Mouse (Mus musculus): ENCODE results near the gene Olfr77.

Gene Olfr77

DNA sequence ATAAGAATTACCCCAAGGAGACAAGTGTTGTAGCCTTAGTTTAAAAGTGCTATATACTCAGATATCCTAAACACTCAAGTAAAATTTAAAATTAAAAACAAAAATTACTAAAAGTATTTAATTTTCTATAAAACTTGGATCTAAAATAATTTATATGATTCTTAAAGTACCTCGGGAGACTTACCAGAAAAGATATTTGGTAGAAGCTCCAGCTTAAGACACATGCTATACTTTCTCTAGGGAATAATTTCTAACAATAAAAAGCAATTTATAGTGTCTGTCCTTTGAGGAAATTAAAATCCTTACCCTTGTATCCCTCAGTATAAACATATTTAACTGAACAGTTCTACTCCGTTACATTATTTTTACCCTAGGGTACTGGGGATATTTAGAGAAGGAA, at the start of gene Olfr77:
Gene Olfr77, plus strand, starts transcription at position 301 of the 400 bp plus-strand sequence.
- no peak for DNase-seq (ENCODE audit: low spot score)

GRCm38 (mm10) chr9:19887904-19888303, 28.8 kb upstream of the Olfr77 start, which contains the start of gene Olfr862:
Gene Olfr862, minus strand, starts transcription at chr9:19888004.
- no peak for DNase-seq (ENCODE audit: low spot score)

DNA sequence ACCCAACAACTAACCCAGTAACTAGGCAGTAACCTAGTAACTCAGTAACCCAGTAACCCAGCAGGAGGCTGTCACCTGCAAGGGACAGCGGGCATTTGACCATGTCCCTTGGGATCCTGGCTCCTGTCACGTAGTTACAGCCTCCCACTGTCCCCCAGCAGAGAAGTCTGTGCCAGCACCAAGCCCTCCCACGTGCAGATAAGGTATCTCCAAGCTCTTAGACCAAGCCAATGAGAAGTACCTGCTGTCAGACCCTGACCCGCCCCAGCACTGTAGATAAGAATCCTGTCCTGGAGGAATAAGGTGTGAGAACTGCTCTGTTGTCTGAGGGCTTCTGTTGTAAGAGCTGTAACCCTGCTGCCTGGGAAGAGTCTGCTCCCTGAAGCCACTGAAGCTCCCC, 5.5 kb upstream of the Olfr77 start:
- no peak for DNase-seq (ENCODE audit: low spot score)

Measured in embryo, embryonic 10.5 days (tissue).